Mouse (Mus musculus): ENCODE data around the gene 5730596B20Rik. TPM values are rescaled to one million over a fixed set of nuclear protein-coding genes. Genes with fewer than 3 reads are reported as not detected.

5730596B20Rik gene
- polyA plus RNA-seq, 1 experiment from 2014 or later = 1.3 TPM

GRCm38 (mm10) chr6:52157466-52158275 is 19.6 kb upstream of the 5730596B20Rik start:
- H3K27me3 ChIP-seq (ENCODE audit: insufficient read depth, low read length) = peaks cover 24% of the 10 kb centered on the region
- H3K9ac ChIP-seq (ENCODE audit: low read depth, low read length) = no peak overlapping the region
- no peaks in the 10 kb centered on the region for H3K9me3 ChIP-seq (replicated peaks; ENCODE audit: low read length)
- H3K4me1 ChIP-seq (replicated peaks; ENCODE audit: insufficient read depth, low read length) = peaks cover 24% of the 10 kb centered on the region
- H3K4me2 ChIP-seq (ENCODE audit: low read length) = peak overlapping the region; percentile 95
- 2% methylated on average over 32 of the region's 32 CpGs for WGBS
- DNase-seq (ENCODE audit: low spot score) (no peak), ATAC-seq (replicated peaks; ENCODE audit: low FRiP score, low read depth) (peak; percentile 23; the same call in 1 of the 2 replicates)
- no peak overlapping the region for H3K27ac ChIP-seq
- H3K36me3 ChIP-seq (ENCODE audit: insufficient read depth, low read length) = no peaks in the 10 kb centered on the region
- H3K4me3 ChIP-seq (replicated peaks; ENCODE audit: low read depth, low read length) = peak overlapping the region; percentile 72
- TF ChIP-seq CTCF (IDR thresholded peaks at IDR 0.05; ENCODE audit: low read depth) = no peak

GRCm38 (mm10) chr6:52158276-52159051 is 18.8 kb upstream of the 5730596B20Rik start, which contains the start of gene Hoxa1:
Gene Hoxa1, minus strand, starts transcription at chr6:52158317.
- TF ChIP-seq CTCF (IDR thresholded peaks at IDR 0.05; ENCODE audit: low read depth) = no peak
- H3K36me3 ChIP-seq (ENCODE audit: insufficient read depth, low read length) = no peaks in the 10 kb centered on the region
- H3K4me3 ChIP-seq (replicated peaks; ENCODE audit: low read depth, low read length) = peak within 1 kb of the TSS; percentile 72
- peaks cover 20% of the 10 kb centered on the region for H3K27me3 ChIP-seq (ENCODE audit: insufficient read depth, low read length)
- peaks cover 29% of the 10 kb centered on the region for H3K4me1 ChIP-seq (replicated peaks; ENCODE audit: insufficient read depth, low read length)
- DNase-seq (ENCODE audit: low spot score) (peak; percentile 95), ATAC-seq (replicated peaks; ENCODE audit: low FRiP score, low read depth) (peak; percentile 79)
- under 1% methylated on average over 55 of the region's 55 CpGs for WGBS
- H3K27ac ChIP-seq = peak within 1 kb of the TSS; percentile 89
- peak within 1 kb of the TSS; percentile 95 for H3K4me2 ChIP-seq (ENCODE audit: low read length)
- no peaks in the 10 kb centered on the region for H3K9me3 ChIP-seq (replicated peaks; ENCODE audit: low read length)
- H3K9ac ChIP-seq (ENCODE audit: low read depth, low read length) = peak within 1 kb of the TSS; percentile 76

- Histone ChIP-seq H3K36me3 (ENCODE audit: insufficient read depth, low read length) (no peaks in the 10 kb centered on the region), H3K27me3 (ENCODE audit: insufficient read depth, low read length) (peaks cover 16% of the 10 kb centered on the region), H3K4me1 (replicated peaks; ENCODE audit: insufficient read depth, low read length) (peaks cover 37% of the 10 kb centered on the region), H3K9me3 (replicated peaks; ENCODE audit: low read length) (no peaks in the 10 kb centered on the region), H3K27ac (peak overlapping the region; percentile 89), H3K4me3 (replicated peaks; ENCODE audit: low read depth, low read length) (peak overlapping the region; percentile 72), H3K4me2 (ENCODE audit: low read length) (peak overlapping the region; percentile 95), H3K9ac (ENCODE audit: low read depth, low read length) (peak overlapping the region; percentile 76)
- 11% methylated on average over 12 of the region's 12 CpGs for WGBS
- DNase-seq (ENCODE audit: low spot score) = peak; percentile 44
- 0 out of 2 replicates have a peak, but pooled peaks have one; percentile 9 for ATAC-seq (replicated peaks; ENCODE audit: low FRiP score, low read depth)
- TF ChIP-seq CTCF (IDR thresholded peaks at IDR 0.05; ENCODE audit: low read depth) = no peak
Measured at GRCm38 (mm10) chr6:52159164-52159761, 18.0 kb upstream of the 5730596B20Rik start.

GRCm38 (mm10) chr6:52159979-52160378 is 17.3 kb upstream of the 5730596B20Rik start:
- no peaks in the 10 kb centered on the region for H3K9me3 ChIP-seq (replicated peaks; ENCODE audit: low read length)
- 0 out of 2 replicates have a peak, but pooled peaks cover 14% of the 10 kb centered on the region for H3K27me3 ChIP-seq (ENCODE audit: insufficient read depth, low read length)
- H3K4me1 ChIP-seq (replicated peaks; ENCODE audit: insufficient read depth, low read length) = peaks cover 40% of the 10 kb centered on the region
- WGBS = 16% methylated on average over 9 of the region's 9 CpGs
- DNase-seq (ENCODE audit: low spot score) = peak; percentile 72
- H3K36me3 ChIP-seq (ENCODE audit: insufficient read depth, low read length) = no peaks in the 10 kb centered on the region
- no peak for ATAC-seq (replicated peaks; ENCODE audit: low FRiP score, low read depth)
- H3K27ac ChIP-seq = peak overlapping the region; percentile 89
- TF ChIP-seq CTCF (IDR thresholded peaks at IDR 0.05; ENCODE audit: low read depth) = no peak
- peak overlapping the region; percentile 43; the same call in 1 of the 2 replicates for H3K9ac ChIP-seq (ENCODE audit: low read depth, low read length)
- peak overlapping the region; percentile 95 for H3K4me2 ChIP-seq (ENCODE audit: low read length)
- H3K4me3 ChIP-seq (replicated peaks; ENCODE audit: low read depth, low read length) = no peak overlapping the region

- H3K27me3 ChIP-seq (ENCODE audit: insufficient read depth, low read length) = 0 out of 2 replicates have a peak, but pooled peaks cover 13% of the 10 kb centered on the region
- 0 out of 2 replicates have a peak, but pooled peaks have one; percentile 27 for ATAC-seq (replicated peaks; ENCODE audit: low FRiP score, low read depth)
- peak overlapping the region; percentile 20; the same call in 1 of the 2 replicates for H3K4me3 ChIP-seq (replicated peaks; ENCODE audit: low read depth, low read length)
- H3K4me1 ChIP-seq (replicated peaks; ENCODE audit: insufficient read depth, low read length) = peaks cover 47% of the 10 kb centered on the region
- peak overlapping the region; percentile 89 for H3K27ac ChIP-seq
- TF ChIP-seq CTCF (IDR thresholded peaks at IDR 0.05; ENCODE audit: low read depth) = no peak
- H3K4me2 ChIP-seq (ENCODE audit: low read length) = peak overlapping the region; percentile 95
- peak overlapping the region; percentile 43 for H3K9ac ChIP-seq (ENCODE audit: low read depth, low read length)
- WGBS = 4% methylated on average over 30 of the region's 30 CpGs
- peak; percentile 96 for DNase-seq (ENCODE audit: low spot score)
- H3K9me3 ChIP-seq (replicated peaks; ENCODE audit: low read length) = no peaks in the 10 kb centered on the region
- H3K36me3 ChIP-seq (ENCODE audit: insufficient read depth, low read length) = no peaks in the 10 kb centered on the region
Measured at GRCm38 (mm10) chr6:52160511-52161335, 16.6 kb upstream of the 5730596B20Rik start.

Measured in kidney, postnatal 0 days (tissue).